Mouse (Mus musculus) adrenal gland, adult 18-20 months (tissue): Measurements from ENCODE around the gene C1rl. TPM values are rescaled to one million over a fixed set of nuclear protein-coding genes. Genes with fewer than 3 reads are reported as not detected.

ENCODE experiments used
- DNase-seq, 2 experiments: peaks; one replicate each; pipeline ENCODE4 v3.0.0; 2021 to 2022; ENCODE audit warnings: low spot score in 2 of 2
- long read RNA-seq, 2 experiments: library from polyadenylated mRNA; stranded (forward); transcript quantifications; one replicate each; pipeline ENCODE4 v2.0.0; 2021
- total RNA-seq, 2 experiments: library from RNA; stranded (reverse); gene quantifications; 1 replicate in 1 of 2; 2 replicates in 1 of 2; pipeline ENCODE4 v1.2.3; 2021

The C1rl gene
- total RNA-seq: 10 to 100 TPM; 22.7 to 22.8 TPM
- long read RNA-seq, experiment 1, transcript C1rl-201 (6 exons, 3,010 nt): major isoform, 26 of 28 reads
- long read RNA-seq, experiment 1, partial matches to known transcripts: 0 of 28 reads
- long read RNA-seq, experiment 1, other reads (novel, unspliced or antisense): 2 of 28 reads
- long read RNA-seq, experiment 2, transcript C1rl-201 (6 exons, 3,010 nt): major isoform, 63 of 76 reads
- long read RNA-seq, experiment 2, partial matches to known transcripts: 12 of 76 reads
- long read RNA-seq, experiment 2, other reads (novel, unspliced or antisense): 1 of 76 reads

GRCm38 (mm10) chr6:124492842-124493561 lies at the start of gene C1rl:
TSS of gene C1rl (plus strand) at chr6:124493113.
- peak; percentile 74 to 78 for DNase-seq

GRCm38 (mm10) chr6:124443338-124443737 lies 49.6 kb upstream of the C1rl start:
- DNase-seq: no peak

- no peak for DNase-seq
These were observed 46.9 kb upstream of the C1rl start for GRCm38 (mm10) chr6:124446024-124446423.

- no peak for DNase-seq
These were observed 46.5 kb upstream of the C1rl start for GRCm38 (mm10) chr6:124446459-124446858.

GRCm38 (mm10) chr6:124447356-124447755 lies 45.6 kb upstream of the C1rl start:
- no peak for DNase-seq

- no peak for DNase-seq
These were observed 44.6 kb upstream of the C1rl start for GRCm38 (mm10) chr6:124448186-124448852.

GRCm38 (mm10) chr6:124448959-124449667 lies 43.8 kb upstream of the C1rl start:
- DNase-seq: no peak

- DNase-seq: no peak
These were observed 43.1 kb upstream of the C1rl start for GRCm38 (mm10) chr6:124449668-124450383.

GRCm38 (mm10) chr6:124451995-124452394 lies 40.9 kb upstream of the C1rl start:
- DNase-seq: no peak

GRCm38 (mm10) chr6:124453756-124454155 lies 39.2 kb upstream of the C1rl start:
- no peak for DNase-seq

GRCm38 (mm10) chr6:124456243-124456642 lies 36.7 kb upstream of the C1rl start:
- DNase-seq: no peak

- no peak for DNase-seq
These were observed 35.1 kb upstream of the C1rl start for GRCm38 (mm10) chr6:124457827-124458226.

- no peak for DNase-seq
These were observed 34.4 kb upstream of the C1rl start for GRCm38 (mm10) chr6:124458505-124458904.

- DNase-seq: no peak
These were observed 33.5 kb upstream of the C1rl start for GRCm38 (mm10) chr6:124459388-124459787.

GRCm38 (mm10) chr6:124463881-124464291 lies 29.0 kb upstream of the C1rl start:
- no peak for DNase-seq

- peak; percentile 72 to 74 for DNase-seq
These were observed 28.3 kb upstream of the C1rl start, which contains the start of gene Clstn3 for GRCm38 (mm10) chr6:124464305-124465271. TSS of gene Clstn3 (minus strand) at chr6:124464794.

GRCm38 (mm10) chr6:124465299-124465698 lies 27.6 kb upstream of the C1rl start:
- DNase-seq: no peak

GRCm38 (mm10) chr6:124465729-124466128 lies 27.2 kb upstream of the C1rl start:
- DNase-seq: no peak

GRCm38 (mm10) chr6:124471121-124471520 lies 21.8 kb upstream of the C1rl start:
- DNase-seq: no peak
